Mouse (Mus musculus): Measurements from ENCODE around the gene Rhod.
"Not testable (repeated sequence)": the region's sequence is repeated elsewhere in the genome, so short reads cannot be mapped to it uniquely, and the experiment has no call there.

Gene Rhod

GRCm38 (mm10) chr19:4409062-4409461 is 30.2 kb downstream of the Rhod start:
- peak; percentile 34 for DNase-seq (ENCODE audit: low spot score)

DNA sequence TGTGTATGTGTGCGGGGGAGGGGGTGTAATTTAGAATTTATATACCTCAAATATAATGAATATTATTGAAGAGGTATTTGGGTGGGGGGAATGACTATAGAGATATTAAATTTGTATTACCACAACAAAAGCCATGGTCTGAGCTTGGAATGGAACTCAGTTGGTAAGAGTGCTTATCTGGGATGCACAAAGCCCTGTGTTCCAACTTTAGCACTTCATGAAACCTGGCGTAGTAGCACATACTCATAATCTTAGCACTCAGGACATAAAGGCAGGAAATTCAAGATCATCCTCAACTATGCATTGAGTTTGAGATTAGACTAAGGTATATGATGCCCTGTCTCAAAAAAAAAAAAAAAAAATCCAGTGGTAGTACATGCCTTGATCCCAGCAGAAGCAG is 34.4 kb downstream of the Rhod start:
- DNase-seq (ENCODE audit: low spot score) = no peak

DNA sequence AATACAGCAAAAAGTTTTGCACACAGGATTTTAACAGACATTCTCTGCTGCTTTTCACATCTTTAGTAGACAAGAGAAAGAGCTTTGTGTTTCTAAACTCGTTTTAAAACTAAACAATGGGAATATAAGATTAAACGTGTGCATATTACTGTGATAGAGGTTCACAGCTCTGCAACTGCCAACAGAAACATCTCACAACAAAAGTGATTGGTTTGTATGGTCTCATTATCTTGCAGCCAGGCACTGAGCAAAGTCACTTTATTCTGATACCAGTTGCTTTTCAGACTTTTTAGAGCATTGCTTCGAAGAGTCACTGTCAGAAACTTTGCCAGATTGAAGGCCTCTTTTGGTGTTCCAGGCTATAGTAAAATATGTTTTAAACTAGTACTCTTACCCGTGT is 40.3 kb downstream of the Rhod start:
- no peak for DNase-seq (ENCODE audit: low spot score)

- no peak for DNase-seq (ENCODE audit: low spot score)
Measured at GRCm38 (mm10) chr19:4398630-4398948, 40.6 kb downstream of the Rhod start.

DNA sequence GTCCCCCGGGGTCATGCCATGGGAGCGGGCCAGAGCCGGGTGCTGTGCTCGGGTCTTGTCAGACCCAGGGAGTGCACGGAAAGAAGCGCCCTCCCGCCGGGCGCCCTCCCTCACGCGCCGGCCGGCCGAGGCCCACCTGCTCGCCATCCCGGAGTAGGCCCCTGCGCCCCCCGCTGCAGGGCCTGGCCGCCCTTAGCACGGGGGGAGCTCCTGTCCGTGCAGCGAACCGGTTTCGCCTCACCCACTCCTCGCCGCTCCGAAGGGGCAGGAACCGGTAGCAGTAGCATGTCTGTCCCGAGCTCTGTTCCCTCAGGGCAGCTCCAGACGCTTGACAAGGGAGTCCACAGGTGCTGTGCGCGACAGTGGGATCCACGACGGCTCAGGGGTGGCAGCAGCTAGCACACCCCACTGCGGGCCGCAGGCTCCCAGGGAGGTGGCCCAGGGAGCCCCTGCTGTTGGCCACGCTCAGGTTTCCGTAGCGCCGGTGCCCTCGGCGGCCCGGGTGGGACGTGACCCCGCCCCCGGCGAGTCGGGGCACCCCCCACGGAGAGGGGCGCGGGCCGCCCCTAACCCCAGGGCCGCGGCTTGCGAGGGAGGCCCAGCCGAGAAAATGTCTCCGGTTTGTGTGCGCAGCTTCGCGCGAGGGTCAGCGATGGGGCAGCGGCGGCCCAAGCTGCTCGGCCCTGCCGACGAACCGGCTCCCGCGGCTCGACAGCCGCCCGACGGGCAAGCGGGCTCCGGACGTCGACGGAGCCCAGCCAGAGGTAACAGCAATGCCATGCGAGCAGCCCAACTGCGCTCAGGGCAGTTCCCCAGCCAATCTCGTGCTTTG is 41.2 kb downstream of the Rhod start, which contains the start of gene Kdm2a:
TSS of gene Kdm2a (minus strand) at position 488 of the 832 bp plus-strand sequence.
- DNase-seq (ENCODE audit: low spot score) = peak; percentile 23

DNA sequence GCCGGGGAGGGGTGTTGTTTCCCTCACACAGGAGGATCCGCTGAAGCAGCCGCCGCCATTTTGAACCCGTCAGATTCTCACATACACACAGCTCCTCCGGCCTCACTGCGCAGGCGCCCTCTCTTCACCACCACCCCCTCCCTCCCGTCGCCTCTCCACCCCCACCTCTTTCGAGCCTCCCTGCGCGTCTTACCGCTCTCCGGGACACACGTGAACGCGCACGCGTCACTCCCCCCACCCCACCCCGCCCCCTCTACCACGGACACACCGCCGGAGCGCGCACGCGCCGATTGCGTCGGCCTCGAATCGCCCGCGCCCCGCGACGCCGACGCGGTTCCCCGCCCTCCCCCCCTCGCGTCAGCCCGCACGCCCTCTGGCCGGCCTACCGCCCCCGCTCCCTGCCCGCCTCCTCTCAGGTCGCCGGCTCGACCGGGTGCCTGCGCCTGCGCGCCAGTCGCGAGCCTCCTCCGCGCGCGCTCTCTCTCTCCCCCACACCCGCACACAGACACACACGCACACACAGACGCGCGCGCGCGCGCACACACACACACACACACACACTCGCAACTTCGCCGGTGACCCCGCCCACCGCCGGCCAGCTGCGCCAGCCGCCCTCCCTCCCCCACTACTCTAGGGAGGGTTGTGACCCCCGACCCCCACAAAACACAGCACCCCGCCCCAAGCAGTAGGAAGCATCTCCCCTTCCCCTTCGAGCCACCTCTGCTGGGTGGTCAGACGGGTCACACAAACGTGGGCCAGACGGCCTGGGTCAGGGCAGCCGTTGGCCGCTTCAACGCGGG is 42.0 kb downstream of the Rhod start:
- DNase-seq (ENCODE audit: low spot score) = peak; percentile 95

DNA sequence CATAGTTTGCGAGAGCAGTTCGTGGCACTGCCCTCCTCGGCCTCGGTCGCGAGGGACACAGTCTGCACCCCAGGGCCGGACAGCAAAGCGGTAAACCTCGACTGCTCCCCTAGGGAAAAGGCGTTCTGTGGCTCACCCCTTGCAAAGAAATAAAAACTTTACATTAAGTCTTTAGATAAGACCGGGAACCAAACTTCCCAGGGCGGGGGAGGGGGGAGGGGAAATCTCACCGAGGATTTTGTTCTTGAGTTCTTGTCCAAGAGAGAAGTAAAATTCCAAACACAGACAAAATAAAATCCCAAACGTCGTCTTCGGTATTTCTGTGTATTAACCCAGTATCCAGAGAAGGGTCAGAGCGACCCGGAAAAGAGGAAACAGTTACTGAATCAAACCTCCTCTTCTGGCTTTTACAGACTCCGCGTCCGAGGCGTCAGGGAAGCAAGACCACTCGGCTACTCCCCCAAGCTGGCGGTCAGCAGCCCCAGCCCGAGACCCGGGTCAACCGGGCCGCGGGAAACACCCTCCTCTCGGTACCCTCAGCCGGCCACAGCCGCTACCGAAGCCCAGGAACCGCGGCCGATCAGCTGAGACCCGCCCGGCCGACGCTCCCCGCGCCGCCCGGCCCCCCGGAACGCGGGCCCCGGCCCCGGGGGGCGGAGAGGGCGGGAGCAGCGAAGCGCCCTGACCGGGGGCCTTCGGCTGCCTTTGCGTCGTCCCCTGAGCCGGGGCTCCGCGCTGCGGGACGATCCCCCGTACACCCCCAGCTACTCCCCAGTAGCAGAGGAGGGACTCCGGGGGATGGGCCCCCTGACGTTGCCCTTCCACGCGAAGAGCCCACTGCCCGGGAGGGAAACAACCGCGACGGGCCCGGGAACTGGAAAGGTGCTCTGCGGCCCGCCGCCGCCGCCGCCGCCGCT is 42.9 kb downstream of the Rhod start:
- DNase-seq (ENCODE audit: low spot score) = peak; percentile 31

GRCm38 (mm10) chr19:4387276-4387675 is 52.0 kb downstream of the Rhod start:
- no peak for DNase-seq (ENCODE audit: low spot score)

- DNase-seq (ENCODE audit: low spot score) = no peak
Measured at GRCm38 (mm10) chr19:4385026-4385425, 54.2 kb downstream of the Rhod start.

- no peak for DNase-seq (ENCODE audit: low spot score)
Measured at GRCm38 (mm10) chr19:4384322-4384721, 54.9 kb downstream of the Rhod start.

- no peak for DNase-seq (ENCODE audit: low spot score)
Measured at GRCm38 (mm10) chr19:4383306-4383705, 55.9 kb downstream of the Rhod start.

DNA sequence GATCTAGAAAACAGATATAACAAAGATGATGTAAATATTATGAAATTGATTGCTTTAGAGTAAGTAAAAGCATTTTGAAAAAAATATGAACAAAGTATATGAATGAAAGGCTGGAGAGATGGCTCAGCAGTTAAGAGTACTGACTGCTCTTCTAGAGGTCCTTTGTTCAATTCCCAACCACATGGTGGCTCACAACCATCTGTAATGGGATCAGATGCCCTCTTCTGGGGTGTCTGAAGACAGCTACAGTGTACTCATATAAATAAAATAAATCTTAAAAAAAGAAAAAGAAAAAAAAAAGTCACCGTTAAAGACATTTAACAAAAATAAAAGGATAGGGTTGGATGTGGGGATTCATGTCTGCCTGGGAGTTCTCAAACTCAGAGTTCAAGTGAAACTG is 56.9 kb downstream of the Rhod start:
- DNase-seq (ENCODE audit: low spot score) = not testable (repeated sequence)

All from lung, postnatal 25 days (tissue).